Mouse (Mus musculus) lung, embryonic 14.5 days (tissue): Measurements from ENCODE around the gene Palm. TPM values are rescaled to one million over a fixed set of nuclear protein-coding genes. Genes with fewer than 3 reads are reported as not detected.

Source experiments
- ATAC-seq: fragments of 200-750 bp; cut with Nextera tagmentation; 2 replicates; pipeline ENCODE4 v1.8.0; 2017; ENCODE audit warnings: mild to moderate bottlenecking, moderate TSS enrichment, moderate library complexity; ENCODE audit not compliant: insufficient read depth
- DNase-seq: peaks from one replicate; pipeline ENCODE4 v3.0.0-alpha.2; 2015
- H3K27ac ChIP-seq: fragments of 300-500 bp; sonication (generic); 2 replicates; pipeline ENCODE4 v1.5.1; 2014; ENCODE audit warnings: low read depth, mild to moderate bottlenecking, moderate library complexity
- H3K27me3 ChIP-seq: fragments of 300-500 bp; sonication (generic); 2 replicates; pipeline ENCODE4 v1.6.1; 2014; ENCODE audit warnings: low read length, control low read depth; ENCODE audit not compliant: insufficient read depth
- H3K36me3 ChIP-seq: fragments of 300-500 bp; sonication (generic); 2 replicates; pipeline ENCODE4 v1.6.1; 2014; ENCODE audit warnings: control low read depth; ENCODE audit not compliant: insufficient read depth
- H3K4me1 ChIP-seq: fragments of 300-500 bp; sonication (generic); 2 replicates; pipeline ENCODE4 v1.6.1; 2014; ENCODE audit warnings: antibody characterized with exemption, control low read depth; ENCODE audit not compliant: insufficient read depth
- H3K4me2 ChIP-seq: fragments of 300-500 bp; sonication (generic); 2 replicates; pipeline ENCODE4 v1.6.1; 2014; ENCODE audit warnings: mild to moderate bottlenecking
- H3K4me3 ChIP-seq: fragments of 300-500 bp; sonication (generic); 2 replicates; pipeline ENCODE4 v1.5.1; 2014; ENCODE audit warnings: low read depth, low read length
- H3K9ac ChIP-seq: fragments of 300-500 bp; sonication (generic); 2 replicates; pipeline ENCODE4 v1.6.1; 2014
- H3K9me3 ChIP-seq: fragments of 300-500 bp; sonication (generic); 2 replicates; pipeline ENCODE4 v1.6.1; 2016; ENCODE audit warnings: low read depth, low read length, control low read depth
- CTCF ChIP-seq: IDR thresholded peaks from 2 replicates; pipeline ENCODE4 v1.5.1; 2016; ENCODE audit warnings: antibody characterized with exemption, low read depth
- WGBS: fragments of 180-500 bp; shearing (Covaris S2); extraction: QIAGEN DNeasy Blood & Tissue Kit; methylation state at CpG from one replicate; pipeline ENCODE4 v1.1.7; 2014; 5-methylcytosine and 5-hydroxymethylcytosine counted together
- polyA plus RNA-seq: library from polyadenylated mRNA; unstranded; fragments of >200 nt; fragmentation: Nextera tagmentation; extraction: Ambion mirVana; gene quantifications from 2 replicates; pipeline ENCODE4 v1.2.1, GENCODE M21; 2014

Palm gene
- polyA plus RNA-seq, 1 experiment from 2014 or later, result 72.4 TPM

- Histone ChIP-seq H3K4me1 (peaks cover 39% of the 10 kb centered on the region), H3K9ac (peak overlapping the region; percentile 99), H3K27me3 (no peaks in the 10 kb centered on the region), H3K4me3 (peak overlapping the region; percentile 99), H3K4me2 (peak overlapping the region; percentile 96), H3K36me3 (peaks cover 46% of the 10 kb centered on the region), H3K27ac (peak overlapping the region; percentile 100), H3K9me3 (no peaks in the 10 kb centered on the region)
- DNase-seq (peak; percentile 84), ATAC-seq (peak; percentile 14)
- WGBS, result under 1% methylated on average over 83 of the region's 83 CpGs
- TF ChIP-seq CTCF, result no peak
Measured at GRCm38 (mm10) chr10:79854801-79855541, 61.6 kb downstream of the Palm start.

- H3K4me2 ChIP-seq, result peak overlapping the region; percentile 96
- no peaks in the 10 kb centered on the region for H3K9me3 ChIP-seq
- DNase-seq (peak; percentile 64), ATAC-seq (no peak)
- peaks cover 53% of the 10 kb centered on the region for H3K36me3 ChIP-seq
- under 1% methylated on average over 10 of the region's 10 CpGs for WGBS
- peak overlapping the region; percentile 99 for H3K4me3 ChIP-seq
- no peak for TF ChIP-seq CTCF
- H3K4me1 ChIP-seq, result peaks cover 39% of the 10 kb centered on the region
- no peaks in the 10 kb centered on the region for H3K27me3 ChIP-seq
- H3K9ac ChIP-seq, result peak overlapping the region; percentile 99
- H3K27ac ChIP-seq, result peak overlapping the region; percentile 100
Measured at GRCm38 (mm10) chr10:79855558-79856184, 62.3 kb downstream of the Palm start.

- no peaks in the 10 kb centered on the region for H3K27me3 ChIP-seq
- peak overlapping the region; percentile 99 for H3K4me3 ChIP-seq
- WGBS, result 15% methylated on average over 6 of the region's 6 CpGs
- H3K27ac ChIP-seq, result peak overlapping the region; percentile 100
- H3K4me1 ChIP-seq, result peaks cover 39% of the 10 kb centered on the region
- DNase-seq, result no peak
- peak overlapping the region; percentile 99 for H3K9ac ChIP-seq
- ATAC-seq, result no peak
- no peak for TF ChIP-seq CTCF
- no peaks in the 10 kb centered on the region for H3K9me3 ChIP-seq
- peak overlapping the region; percentile 96 for H3K4me2 ChIP-seq
- peaks cover 60% of the 10 kb centered on the region for H3K36me3 ChIP-seq
Measured at GRCm38 (mm10) chr10:79856280-79856679, 62.9 kb downstream of the Palm start.

- Histone ChIP-seq H3K4me2 (peak overlapping the region; percentile 96), H3K27ac (peak overlapping the region; percentile 100), H3K4me1 (peaks cover 33% of the 10 kb centered on the region), H3K4me3 (peak overlapping the region; percentile 99), H3K9ac (peak overlapping the region; percentile 99), H3K27me3 (no peaks in the 10 kb centered on the region), H3K36me3 (peaks cover 65% of the 10 kb centered on the region), H3K9me3 (no peaks in the 10 kb centered on the region)
- TF ChIP-seq CTCF, result no peak
- ATAC-seq (no peak), DNase-seq (no peak)
- 11% methylated on average over 7 of the region's 7 CpGs for WGBS
Measured at GRCm38 (mm10) chr10:79856704-79857451, 63.5 kb downstream of the Palm start.

- peak; percentile 91 for DNase-seq
- H3K4me3 ChIP-seq, result peak overlapping the region; percentile 99
- peaks cover 27% of the 10 kb centered on the region for H3K4me1 ChIP-seq
- no peak for TF ChIP-seq CTCF
- no peaks in the 10 kb centered on the region for H3K27me3 ChIP-seq
- peak overlapping the region; percentile 96 for H3K4me2 ChIP-seq
- H3K36me3 ChIP-seq, result peaks cover 71% of the 10 kb centered on the region
- H3K9ac ChIP-seq, result peak overlapping the region; percentile 99
- peak overlapping the region; percentile 100 for H3K27ac ChIP-seq
- H3K9me3 ChIP-seq, result no peaks in the 10 kb centered on the region
- no peak for ATAC-seq
- WGBS, result 7% methylated on average over 4 of the region's 4 CpGs
Measured at GRCm38 (mm10) chr10:79857452-79857811, 64.1 kb downstream of the Palm start.

- H3K9ac ChIP-seq, result peak overlapping the region; percentile 99
- DNase-seq (no peak), ATAC-seq (no peak)
- H3K4me3 ChIP-seq, result peak overlapping the region; percentile 99
- peaks cover 22% of the 10 kb centered on the region for H3K4me1 ChIP-seq
- H3K36me3 ChIP-seq, result peaks cover 76% of the 10 kb centered on the region
- peak overlapping the region; percentile 96 for H3K4me2 ChIP-seq
- no peaks in the 10 kb centered on the region for H3K9me3 ChIP-seq
- peak overlapping the region; percentile 100 for H3K27ac ChIP-seq
- TF ChIP-seq CTCF, result no peak
- WGBS, result 52% methylated on average over 2 of the region's 2 CpGs
- H3K27me3 ChIP-seq, result no peaks in the 10 kb centered on the region
Measured at GRCm38 (mm10) chr10:79857894-79858293, 64.5 kb downstream of the Palm start.
